Mouse (Mus musculus) frontal cortex, postnatal 25 days (tissue): Measurements from ENCODE around the gene Dnmbp.
"Not testable (repeated sequence)": the region's sequence is repeated elsewhere in the genome, so short reads cannot be mapped to it uniquely, and the experiment has no call there.

Source experiments
- DNase-seq, 2 experiments: peaks; one replicate each; pipeline ENCODE4 v3.0.0; 2022; ENCODE audit warnings: low spot score in 2 of 2

Dnmbp gene

DNA sequence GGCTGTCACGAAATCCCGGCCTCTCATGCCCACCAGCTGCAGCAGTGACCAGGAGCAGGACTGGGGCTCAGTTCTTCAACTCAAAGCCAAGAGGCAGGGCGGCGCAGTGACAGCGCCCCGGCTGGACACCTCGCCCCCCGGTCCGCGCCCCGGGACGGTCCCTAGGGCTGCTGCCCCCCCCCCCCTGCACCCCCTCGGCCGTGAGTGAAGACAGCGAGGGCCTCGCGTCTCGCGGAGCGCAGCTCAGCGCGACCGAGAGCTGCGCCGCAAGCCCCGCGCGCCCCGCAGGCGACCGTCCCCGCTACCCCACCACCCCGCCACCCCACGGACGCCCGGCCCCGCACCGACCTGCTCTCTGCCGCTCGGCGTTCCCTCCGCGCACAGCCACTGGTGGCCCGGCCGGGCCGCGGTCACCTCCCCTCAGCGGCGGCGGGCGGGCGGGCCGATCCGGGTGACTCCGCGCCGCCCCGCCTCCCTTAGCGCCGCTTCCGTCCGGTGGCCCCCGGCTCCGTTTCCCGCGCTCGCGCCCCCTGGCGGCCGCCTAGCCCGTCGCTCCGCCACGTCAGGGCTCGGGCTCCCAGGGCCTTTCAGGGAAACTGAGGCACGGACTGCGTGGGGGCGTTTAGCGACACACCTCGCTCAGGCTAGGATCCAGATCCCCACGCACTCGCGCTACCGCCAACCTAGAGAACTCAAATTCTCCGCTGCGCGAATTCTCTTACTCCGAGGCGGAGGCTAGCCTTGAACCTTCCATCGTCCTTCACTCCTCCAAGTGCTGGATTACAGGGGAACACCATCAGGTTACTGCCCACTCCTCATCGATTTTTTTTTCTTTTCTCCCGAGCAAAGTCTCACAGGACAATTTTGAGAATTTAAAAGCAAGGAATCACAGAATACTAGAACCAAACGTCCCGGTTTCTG lies at the start of gene Dnmbp:
TSS of gene Dnmbp (minus strand) at position 423 of the 921 bp plus-strand sequence.
- DNase-seq: peak; percentile 60 to 66

DNA sequence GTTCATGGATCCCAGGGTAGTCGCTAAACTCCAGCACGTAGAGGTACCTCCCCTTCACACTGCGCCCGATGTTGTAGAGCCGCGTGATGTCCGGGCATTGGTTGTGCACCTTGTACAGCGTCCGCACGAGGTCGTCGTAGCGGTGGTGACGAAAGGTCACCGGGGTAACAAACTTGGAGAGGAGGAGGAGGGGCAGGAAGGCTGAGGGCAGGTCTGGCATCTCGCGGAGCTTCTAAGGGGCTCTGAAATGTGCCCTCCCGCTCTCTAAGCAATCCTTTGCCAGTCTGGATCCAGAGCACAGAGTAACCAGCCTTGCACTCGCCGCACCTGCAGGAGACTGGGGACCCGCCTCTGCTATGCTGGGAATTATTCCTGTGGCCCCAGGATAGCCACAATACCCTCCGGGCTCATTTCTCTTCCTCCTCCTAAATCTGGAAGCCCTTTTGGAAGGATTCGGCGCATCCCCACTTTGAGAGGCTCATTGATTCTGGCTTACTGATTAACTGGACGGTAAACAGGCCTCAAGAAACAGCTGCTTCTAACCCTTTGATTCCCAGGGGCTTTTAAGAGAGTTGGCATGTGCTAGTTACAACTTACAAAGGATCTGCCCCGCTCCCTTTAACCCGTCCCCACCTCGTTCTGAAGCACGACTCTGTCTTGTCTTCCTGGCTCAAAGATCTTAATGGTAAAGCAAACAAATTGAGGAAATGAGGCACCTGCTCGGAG lies 46.2 kb upstream of the Dnmbp start, which contains the start of gene Cpn1:
TSS of gene Cpn1 (minus strand) at position 488 of the 726 bp plus-strand sequence.
- DNase-seq: no peak

DNA sequence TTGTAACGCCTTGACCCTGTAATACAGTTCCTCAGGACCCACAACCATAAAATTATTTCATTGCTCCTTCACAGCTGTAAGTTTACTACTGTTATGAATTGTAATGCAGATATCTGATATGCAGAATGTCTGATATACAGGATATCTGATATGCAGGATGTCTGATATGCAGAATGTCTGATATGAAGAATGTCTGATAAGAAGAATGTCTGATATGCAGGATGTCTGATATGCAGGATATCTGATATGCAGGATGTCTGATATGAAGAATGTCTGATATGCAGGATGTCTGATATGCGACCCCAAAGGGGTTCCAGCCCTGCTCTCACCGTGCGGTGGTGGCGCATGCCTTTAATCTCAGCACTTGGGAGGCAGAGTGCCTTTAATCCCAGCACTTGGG lies 42.0 kb upstream of the Dnmbp start:
- no peak for DNase-seq

DNA sequence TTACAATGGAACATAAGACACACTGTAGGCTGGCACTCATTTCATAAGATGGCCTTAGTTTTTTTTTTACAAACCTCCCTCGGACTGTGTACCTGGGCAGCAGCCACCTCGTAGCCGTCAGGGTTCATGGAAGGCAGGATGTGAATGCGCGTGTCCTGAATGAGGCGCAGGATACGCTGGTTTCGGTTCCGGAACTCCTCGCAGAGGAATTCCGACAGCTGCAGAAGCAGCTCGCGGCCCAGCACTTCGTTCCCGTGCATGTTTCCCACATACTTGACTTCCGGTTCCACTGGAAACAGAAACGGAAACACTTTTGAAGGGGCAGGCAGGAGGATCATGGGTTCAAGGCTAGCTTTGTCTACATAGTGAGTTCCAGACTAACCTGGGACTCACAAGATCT lies 40.7 kb upstream of the Dnmbp start:
- no peak for DNase-seq

DNA sequence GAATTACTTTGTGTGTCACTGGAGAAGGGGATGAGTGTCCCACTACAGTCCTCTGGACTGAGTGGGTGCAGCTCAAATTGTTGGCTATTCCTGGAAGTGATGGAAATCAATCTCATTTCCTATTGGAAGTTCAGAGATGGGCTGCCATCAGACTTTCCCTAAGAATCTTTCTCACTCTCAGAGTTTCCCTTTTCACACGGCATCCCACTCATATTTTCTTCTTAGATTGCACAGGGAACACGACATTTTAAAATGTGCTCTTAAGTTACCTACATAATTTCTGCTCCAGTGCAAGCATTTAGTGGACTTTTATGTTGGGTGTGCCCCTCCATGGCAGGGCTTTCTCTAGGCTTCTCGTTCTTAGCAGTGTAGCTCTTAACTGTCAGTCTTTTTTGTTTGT lies 37.8 kb upstream of the Dnmbp start:
- DNase-seq: no peak

DNA sequence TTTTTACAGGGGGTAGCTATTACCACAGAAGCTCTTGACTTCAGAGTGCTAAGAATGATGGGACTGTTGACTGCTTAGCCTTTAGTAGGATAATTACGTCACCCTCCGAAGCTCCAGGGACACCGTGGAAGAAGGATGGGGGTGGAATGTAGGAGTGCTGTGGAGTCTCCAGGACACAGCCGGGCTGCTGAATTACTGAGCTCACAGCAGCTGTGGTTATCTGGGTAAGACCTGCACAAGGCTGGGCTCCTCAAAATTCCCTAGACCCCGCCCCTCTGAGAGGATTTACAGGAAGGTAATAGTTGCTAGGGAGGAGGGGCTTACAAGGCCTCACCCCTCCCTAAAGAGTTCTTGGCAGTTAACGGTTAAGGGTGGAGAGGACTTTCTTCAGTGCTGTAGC lies 36.7 kb upstream of the Dnmbp start:
- DNase-seq: no peak

DNA sequence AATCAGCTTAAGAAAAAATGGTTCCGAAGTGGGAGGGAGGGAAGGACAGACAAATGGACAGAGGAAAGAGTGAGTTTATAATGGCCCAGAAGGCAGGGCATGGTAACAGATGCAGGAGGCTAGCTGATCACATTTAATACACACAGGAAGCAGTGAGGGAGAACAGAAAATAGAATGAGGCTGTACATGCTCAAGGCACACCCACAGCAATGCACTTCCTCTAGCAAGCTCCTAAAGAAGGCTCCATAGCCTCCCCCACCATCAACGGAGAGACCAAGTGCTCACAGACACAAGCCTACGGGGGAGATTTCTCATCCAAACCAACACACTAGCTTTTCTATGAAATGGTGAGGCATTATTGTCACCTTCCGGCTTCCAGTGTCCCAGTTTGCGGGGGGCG lies 34.2 kb upstream of the Dnmbp start:
- DNase-seq: no peak

DNA sequence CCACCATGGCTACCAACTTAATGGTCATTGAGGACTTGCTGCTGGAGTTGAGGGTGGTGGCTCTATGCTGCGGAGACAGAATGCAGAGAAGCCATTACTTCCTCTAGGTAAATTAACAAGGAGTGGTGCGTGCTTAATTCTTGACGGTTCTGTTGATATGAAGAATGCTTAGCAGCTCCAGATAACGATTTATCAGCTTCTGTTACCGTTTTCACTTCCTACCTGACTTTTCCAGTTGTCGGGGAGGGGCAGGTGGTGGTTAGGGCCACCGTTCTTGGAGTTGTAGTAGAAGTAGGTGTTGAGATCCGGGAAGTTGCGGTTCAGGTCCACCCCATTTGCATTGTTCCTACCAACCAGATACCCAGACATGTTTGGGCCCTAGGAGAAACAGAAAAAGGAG lies 33.7 kb upstream of the Dnmbp start:
- DNase-seq: no peak

DNA sequence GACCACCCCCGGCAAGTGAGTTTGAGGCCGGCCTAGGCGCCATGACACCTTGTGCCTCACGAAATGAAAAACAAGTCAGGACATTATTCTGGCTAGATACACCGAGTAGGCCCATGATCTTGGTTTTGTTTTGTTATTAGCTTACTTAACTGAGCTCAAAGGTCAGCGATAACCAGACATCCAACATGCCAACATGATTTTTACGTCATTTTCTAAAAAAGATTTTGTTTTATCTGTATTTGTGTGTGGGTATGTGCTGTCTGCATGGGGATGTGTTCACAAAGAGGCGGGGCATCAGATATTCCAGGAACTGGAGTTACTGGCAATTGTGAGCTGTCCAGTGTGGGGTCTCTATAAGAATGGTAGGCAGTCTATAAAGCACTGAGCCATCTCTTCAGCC lies 32.1 kb upstream of the Dnmbp start:
- DNase-seq: no peak

DNA sequence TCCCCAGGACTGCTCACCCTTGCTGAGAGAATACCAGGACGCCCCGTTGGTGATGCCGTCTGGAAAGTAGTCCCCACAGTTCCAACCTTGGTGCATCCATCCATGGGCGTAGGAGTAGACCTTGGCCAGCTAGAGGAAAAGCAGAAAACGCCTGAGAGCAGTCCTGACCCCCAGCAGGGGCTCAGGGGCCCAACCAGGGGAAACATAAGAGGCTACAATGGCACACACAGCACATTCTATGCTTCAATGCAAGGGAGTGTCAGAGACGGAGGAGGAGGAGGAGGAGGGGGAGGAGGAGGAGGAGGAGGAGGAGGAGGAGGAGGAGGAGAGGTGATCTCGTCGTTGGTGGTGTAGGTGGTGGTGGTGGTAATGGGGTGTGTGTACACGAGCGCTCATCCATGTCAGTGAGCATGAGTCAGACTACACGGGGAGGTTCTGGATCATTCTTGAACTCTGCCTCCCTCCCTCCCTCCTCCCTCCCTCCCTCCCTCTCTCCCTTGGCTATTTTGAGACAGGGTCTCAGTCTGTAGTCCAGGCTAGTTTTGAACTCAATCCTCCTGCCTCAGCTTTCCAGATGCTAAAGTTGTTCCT lies 28.5 kb upstream of the Dnmbp start:
- no peak for DNase-seq

DNA sequence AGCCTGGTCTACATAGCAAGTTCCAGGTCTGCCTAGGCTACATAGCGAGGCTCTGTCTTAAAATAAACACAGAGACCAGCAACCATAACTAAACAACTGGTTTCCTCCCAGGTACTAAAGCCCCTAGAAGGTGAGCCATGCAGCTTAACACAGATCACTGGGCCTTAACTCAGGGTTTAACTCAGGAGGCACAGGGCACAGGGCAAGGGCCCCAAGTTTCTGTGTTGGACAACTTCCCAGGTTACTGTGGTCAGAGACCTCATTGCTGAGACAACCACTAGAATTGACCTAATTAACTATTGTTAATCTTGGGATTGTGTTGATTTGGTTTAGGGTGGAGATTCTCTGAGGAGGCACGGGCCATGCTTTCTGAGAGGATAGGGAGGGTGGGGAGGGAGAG lies 26.5 kb upstream of the Dnmbp start:
- DNase-seq: no peak

DNA sequence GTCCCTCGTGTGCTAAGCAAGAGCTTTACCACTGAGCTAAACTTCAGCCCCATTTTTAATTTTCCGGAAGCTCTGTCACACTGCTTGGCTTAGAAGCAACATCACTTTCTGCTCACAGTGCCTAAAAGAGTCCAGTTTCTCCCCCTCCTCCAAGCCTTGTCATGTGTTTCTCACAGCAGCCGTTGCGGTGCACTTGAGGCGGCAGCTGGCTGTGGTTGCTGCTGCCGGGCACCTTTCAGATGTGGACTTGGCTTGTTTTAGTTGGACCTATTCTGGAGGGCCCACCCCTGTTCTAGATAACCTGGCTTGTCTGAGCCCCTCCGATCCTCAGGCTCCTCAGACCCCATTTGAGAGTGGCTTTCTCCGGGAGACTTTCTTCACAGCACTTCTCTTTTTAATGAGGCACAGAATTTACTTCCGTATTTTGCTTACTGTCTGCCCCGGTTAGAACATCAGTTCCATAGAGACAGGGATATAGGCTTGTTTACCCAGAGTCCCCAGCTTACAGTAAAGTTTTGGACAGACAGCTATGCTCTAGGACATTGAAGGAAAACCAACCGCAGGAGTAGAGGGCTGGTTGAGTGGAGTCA lies 25.6 kb upstream of the Dnmbp start:
- DNase-seq: no peak

DNA sequence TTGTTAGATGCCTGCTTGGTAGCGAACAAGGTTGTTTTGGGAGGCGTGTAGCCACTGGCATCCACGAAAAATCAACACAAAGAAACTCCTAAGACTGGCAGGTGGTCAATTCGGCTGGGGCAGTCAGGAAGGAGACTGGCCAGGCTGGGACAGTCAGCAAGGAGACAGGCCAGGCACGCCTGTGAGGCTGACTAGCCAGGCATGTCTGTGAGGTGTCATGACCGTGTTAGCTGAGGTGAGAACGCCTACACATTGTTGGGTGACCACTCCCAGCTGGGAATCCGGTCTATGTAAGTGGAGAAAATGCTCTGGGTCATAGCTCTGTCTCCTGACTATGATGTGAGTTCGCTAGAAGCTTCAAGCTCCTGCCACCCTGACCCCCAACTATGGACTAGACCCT lies 22.8 kb upstream of the Dnmbp start:
- no peak for DNase-seq

DNA sequence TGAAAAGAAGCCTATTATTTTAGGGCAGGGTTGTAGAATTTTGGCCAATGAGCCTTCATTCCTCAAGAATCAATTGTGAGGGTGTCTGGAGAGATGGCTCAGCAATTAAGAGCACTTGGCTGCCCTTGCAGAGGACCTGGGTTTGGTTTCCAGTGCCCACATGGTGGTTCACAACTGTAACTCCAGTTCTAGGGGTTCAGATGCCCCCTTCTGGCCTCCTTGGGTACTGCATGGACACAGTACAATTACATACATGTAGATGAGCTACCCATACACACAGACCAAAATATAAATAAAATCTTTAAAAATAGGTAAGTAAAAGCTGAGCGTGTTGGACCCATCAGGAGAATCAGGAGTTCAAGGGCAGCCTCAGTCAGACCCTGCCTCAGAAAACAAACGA lies 21.2 kb upstream of the Dnmbp start:
- no peak for DNase-seq

DNA sequence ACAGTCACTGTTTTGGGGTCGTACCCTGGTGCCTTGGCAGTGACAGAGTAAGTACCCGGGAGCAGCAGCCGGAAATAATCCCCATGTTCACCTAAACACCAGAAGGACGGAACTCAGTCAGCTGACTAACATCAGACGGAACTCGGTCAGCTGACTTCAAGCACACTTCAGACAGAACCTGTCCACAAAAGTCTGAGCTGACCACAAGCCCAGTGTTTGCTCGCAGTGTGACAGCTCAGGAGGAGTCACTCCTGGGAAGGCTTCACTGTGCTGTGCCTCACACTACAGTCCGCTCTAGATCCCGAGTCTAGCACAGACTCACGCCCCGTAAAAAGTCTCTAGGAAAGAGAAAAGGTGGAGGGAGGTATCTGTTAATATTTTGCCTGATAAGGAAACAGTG lies 20.0 kb upstream of the Dnmbp start:
- no peak for DNase-seq

DNA sequence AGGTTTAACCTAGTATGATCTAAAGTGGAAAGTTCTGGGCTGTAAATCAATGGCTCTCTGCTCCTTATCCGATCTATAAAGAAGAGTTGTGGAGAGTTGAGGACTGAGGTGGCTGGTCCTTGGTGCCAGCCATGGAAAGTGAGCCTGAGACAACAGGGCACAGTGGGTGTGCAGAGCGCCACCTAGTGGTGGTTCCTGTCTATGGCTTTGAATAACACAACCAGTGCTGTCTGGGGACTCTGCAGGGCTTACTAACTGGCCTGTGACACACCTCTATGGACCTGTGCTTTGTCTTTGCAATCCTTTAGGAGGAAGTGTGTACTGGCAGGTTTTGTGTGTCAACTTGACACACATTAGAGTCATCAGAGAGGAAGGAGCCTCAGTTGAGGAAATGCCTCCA lies 19.2 kb upstream of the Dnmbp start:
- peak; percentile 53 to 56 for DNase-seq

DNA sequence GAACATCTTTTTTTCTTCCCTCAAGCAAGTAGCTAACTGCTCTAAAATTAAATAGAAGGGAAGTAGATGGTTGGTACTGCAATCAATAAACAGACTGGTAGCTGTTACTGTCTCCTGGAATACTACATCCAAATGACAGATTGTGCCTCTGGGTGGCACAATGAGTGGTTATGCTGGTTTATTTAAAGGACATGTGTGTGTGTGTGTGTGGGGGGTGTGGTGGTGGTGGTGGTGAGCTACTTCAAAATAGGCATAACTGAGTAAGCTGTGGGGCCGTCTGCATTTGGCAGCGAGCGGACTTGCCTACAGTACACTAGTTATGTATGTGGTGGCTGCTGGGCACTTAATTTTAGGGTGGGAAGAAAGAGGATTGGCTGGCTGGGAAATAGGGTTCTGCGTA lies 17.9 kb upstream of the Dnmbp start:
- peak; percentile 26 to 34 for DNase-seq

DNA sequence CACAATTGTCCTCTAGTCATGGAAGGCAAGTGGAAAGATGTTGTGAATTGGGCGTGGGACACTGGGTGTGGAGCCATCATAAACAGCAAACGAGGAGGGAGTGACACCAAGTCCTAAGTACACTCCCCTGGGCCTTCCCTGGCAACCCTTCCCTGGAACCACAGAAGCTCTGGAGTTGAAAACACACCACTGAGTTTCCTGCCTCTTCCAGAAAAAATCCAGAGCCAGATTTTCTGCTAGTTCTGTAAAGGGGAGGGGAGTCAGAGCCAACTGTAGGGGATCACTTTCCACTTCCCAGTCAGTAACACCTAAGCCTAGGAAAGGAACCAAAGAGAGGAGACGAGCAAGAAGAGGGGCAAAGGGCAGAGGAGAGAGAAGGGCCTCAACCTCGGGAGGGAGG lies 17.4 kb upstream of the Dnmbp start:
- no peak for DNase-seq

DNA sequence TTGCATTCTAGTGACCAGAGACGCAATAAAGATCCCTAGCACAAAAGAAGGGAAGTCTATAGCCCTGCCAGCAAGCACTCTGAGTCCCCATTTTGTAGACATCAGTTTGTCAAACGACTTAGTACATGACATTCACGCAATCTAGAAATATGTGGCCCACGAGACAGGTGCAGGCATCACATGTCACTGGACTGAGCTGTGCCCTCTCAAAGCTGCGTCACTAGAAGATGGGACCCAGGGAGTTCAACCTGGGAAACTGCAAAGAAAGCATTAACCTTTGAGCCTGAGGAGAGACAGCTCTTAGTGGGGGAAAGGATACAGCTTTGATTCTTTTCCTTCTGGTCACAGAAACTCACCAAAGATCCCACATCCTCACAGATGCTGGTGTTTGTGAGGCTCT lies 15.3 kb upstream of the Dnmbp start:
- no peak for DNase-seq

DNA sequence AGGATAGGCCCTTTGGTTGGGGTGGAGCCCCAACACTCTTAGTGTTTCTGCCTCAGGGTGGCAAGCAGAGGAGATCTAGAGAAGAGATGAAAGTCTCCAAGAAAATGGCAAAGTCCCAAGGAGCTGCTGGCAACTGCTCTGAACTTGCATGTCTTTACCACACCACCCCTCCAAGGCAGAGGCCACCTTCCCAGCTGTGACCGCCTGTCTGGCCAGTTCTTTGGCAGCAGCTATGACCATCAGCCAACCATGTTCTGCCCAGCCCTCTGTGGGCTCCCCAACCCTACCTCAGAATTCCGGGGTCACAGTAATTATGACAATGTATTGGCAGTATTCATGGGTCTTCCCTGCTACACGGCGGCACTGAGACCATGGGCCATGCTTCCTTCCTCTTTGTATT lies 14.9 kb upstream of the Dnmbp start:
- no peak for DNase-seq

DNA sequence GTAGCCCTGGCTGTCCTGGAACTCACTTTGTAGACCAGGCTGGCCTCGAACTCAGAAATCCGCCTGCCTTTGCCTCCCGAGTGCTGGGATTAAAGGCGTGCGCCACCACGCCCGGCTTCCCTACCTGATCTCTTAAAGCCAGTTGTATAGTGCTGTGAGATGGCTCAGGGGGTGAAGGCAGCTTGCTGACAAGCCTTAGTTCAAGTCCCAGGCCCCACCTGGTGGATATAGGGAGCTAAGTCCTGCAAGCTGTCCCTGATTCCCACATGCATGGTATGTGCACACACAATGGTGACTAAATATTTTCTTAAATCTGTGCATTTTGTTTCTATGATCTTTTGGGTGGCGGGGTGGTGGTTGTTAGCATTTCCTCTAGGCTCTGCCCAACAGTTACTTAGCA lies 12.9 kb upstream of the Dnmbp start:
- DNase-seq: not testable (repeated sequence)

DNA sequence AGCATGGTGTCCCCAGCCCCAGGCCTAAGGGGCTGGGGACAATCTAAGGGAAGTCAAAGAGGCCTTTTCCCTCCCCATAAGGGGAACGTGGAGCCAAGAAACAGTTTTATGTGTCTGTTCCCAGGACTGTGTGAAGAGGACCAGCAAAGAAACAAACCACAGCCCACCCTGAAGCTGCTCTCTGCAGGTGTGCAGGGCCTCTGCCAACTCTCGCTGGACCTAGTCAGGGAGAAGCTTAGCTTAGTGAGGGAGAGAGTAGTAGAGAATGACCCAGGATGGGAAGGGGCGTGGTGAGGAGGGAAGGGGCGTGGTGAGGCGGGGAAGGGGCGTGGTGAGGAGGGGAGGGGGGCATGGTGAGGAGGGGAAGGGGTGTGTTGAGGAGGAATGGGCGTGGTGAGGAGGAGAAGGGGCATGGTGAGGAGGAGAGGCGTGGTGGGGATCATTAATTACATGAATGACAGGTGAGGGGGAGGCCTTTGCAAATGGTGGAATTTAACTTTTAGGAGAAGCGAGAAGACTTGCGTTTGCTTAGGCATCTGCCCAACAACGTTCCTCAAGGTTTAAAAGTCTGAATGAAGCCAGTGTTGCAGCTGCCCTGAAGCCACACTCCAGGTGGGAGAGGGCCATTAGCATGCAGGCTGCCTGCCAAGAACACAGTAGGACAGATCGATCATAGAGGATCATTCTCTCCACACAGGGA lies 9.3 kb upstream of the Dnmbp start:
- no peak for DNase-seq
